Mouse (Mus musculus) liver, embryonic 14.5 days (tissue): Measurements from ENCODE around the gene Plk3. TPM values are rescaled to one million over a fixed set of nuclear protein-coding genes. Genes with fewer than 3 reads are reported as not detected.

Source experiments
- ATAC-seq: fragments of 200-750 bp; cut with Nextera tagmentation; 2 replicates; pipeline ENCODE4 v1.8.0; 2017; ENCODE audit warnings: moderate number of reproducible peaks, mild to moderate bottlenecking, moderate library complexity; ENCODE audit not compliant: insufficient read depth
- DNase-seq, 3 experiments: peaks; one replicate each; pipeline ENCODE4 v3.0.0-alpha.2; 2012 to 2013; ENCODE audit warnings: low read depth in 3 of 3, low spot score in 3 of 3
- H3K27ac ChIP-seq: fragments of 300-500 bp; sonication (generic); 2 replicates; pipeline ENCODE4 v1.5.1; 2014; ENCODE audit warnings: moderate library complexity, mild to moderate bottlenecking, control low read depth, inconsistent platforms
- H3K27me3 ChIP-seq: fragments of 300-500 bp; sonication (generic); 2 replicates; pipeline ENCODE4 v1.6.1; 2014; ENCODE audit warnings: mild to moderate bottlenecking, low read length, moderate library complexity; ENCODE audit not compliant: control insufficient read depth, insufficient read depth
- H3K36me3 ChIP-seq: fragments of 300-500 bp; sonication (generic); replicated peaks from 2 replicates; pipeline ENCODE4 v1.6.1; 2014; ENCODE audit warnings: low read depth; ENCODE audit not compliant: control insufficient read depth, insufficient read depth
- H3K4me1 ChIP-seq, 2 experiments: fragments of 200-500 bp in 1 of 2; fragments of 300-500 bp in 1 of 2; sonication (generic) in 1 of 2; replicated peaks; 2 replicates each; pipeline ENCODE4 v1.6.1; 2012 to 2014; ENCODE audit warnings: antibody characterized with exemption in 1 of 2, inconsistent platforms in 1 of 2, low read length in 1 of 2; ENCODE audit not compliant: control insufficient read depth in 2 of 2, insufficient read depth in 2 of 2
- H3K4me2 ChIP-seq: fragments of 300-500 bp; sonication (generic); 2 replicates; pipeline ENCODE4 v1.6.1; 2014; ENCODE audit warnings: low read depth, mild to moderate bottlenecking, control low read depth, moderate library complexity
- H3K4me3 ChIP-seq, 2 experiments: fragments of 200-500 bp in 1 of 2; fragments of 300-500 bp in 1 of 2; sonication (generic) in 1 of 2; 2 replicates each; pipeline ENCODE4 v1.5.1; 2012 to 2014; ENCODE audit warnings: low read depth in 2 of 2, low read length in 2 of 2, mild to moderate bottlenecking in 2 of 2, control low read depth in 1 of 2, inconsistent platforms in 1 of 2, moderate library complexity in 1 of 2; ENCODE audit not compliant: insufficient read depth in 1 of 2
- H3K9ac ChIP-seq: fragments of 300-500 bp; sonication (generic); replicated peaks from 2 replicates; pipeline ENCODE4 v1.6.1; 2014; ENCODE audit warnings: mild to moderate bottlenecking, control low read depth, moderate library complexity
- H3K9me3 ChIP-seq: fragments of 300-500 bp; sonication (generic); 2 replicates; pipeline ENCODE4 v1.6.1; 2016; ENCODE audit warnings: low read length, mixed read lengths; ENCODE audit not compliant: control insufficient read depth
- CTCF ChIP-seq: IDR thresholded peaks from 2 replicates; pipeline ENCODE4 v1.5.1; 2016; ENCODE audit warnings: antibody characterized with exemption, low read depth, control low read depth
- EP300 ChIP-seq: IDR thresholded peaks from 2 replicates; pipeline ENCODE4 v1.6.1; 2016; ENCODE audit warnings: antibody characterized with exemption, low read depth
- WGBS: fragments of 180-500 bp; shearing (Covaris S2); extraction: QIAGEN DNeasy Blood & Tissue Kit; methylation state at CpG from one replicate; pipeline ENCODE4 v1.1.7; 2014; ENCODE audit not compliant: insufficient replicate concordance; 5-methylcytosine and 5-hydroxymethylcytosine counted together
- polyA plus RNA-seq, 2 experiments: library from polyadenylated mRNA; depleted of rRNA in 1 of 2; stranded (reverse) in 1 of 2; unstranded in 1 of 2; fragments of >200 nt; fragmentation: Nextera tagmentation in 1 of 2; extraction: Ambion mirVana in 1 of 2; gene quantifications; 2 replicates each; pipeline versions ENCODE4 v1.2.1 to v1.2.3; 2012 to 2014

Gene Plk3
- polyA plus RNA-seq, 2 experiments: 1.1 to 1.7 TPM

DNA sequence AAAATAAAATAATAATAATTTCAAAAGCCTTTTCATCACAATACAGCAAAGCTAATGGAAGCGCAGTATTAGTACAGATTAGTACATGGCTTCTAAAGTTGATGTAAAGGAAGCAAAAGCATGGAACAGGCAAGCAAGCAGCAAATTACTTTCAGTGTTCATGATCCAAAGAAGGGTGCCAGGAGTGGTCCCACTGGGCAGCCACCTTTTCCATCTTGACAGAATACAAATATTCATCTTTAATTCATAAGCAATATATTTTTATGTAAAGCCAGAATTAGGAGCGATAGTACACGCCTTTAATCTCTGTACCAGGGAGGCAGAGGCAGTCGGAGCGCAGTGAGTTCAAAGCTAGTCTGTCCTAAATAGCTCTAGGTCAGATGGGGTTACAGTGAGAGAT, 14.1 kb downstream of the Plk3 start:
- ATAC-seq: no peak
- Histone ChIP-seq H3K4me2 (peak overlapping the region; percentile 99), H3K36me3 (no peaks in the 10 kb centered on the region), H3K4me1 (peaks cover 8 to 14% of the 10 kb centered on the region in 2 experiments), H3K27ac (no peak overlapping the region), H3K9me3 (no peaks in the 10 kb centered on the region), H3K9ac (peak overlapping the region; percentile 21), H3K4me3 (peak overlapping the region; percentile 81 to 89), H3K27me3 (no peaks in the 10 kb centered on the region)
- TF ChIP-seq EP300: no peak
- TF ChIP-seq CTCF: no peak
- no peak for DNase-seq
- 70% methylated on average over 5 of the region's 5 CpGs for WGBS

DNA sequence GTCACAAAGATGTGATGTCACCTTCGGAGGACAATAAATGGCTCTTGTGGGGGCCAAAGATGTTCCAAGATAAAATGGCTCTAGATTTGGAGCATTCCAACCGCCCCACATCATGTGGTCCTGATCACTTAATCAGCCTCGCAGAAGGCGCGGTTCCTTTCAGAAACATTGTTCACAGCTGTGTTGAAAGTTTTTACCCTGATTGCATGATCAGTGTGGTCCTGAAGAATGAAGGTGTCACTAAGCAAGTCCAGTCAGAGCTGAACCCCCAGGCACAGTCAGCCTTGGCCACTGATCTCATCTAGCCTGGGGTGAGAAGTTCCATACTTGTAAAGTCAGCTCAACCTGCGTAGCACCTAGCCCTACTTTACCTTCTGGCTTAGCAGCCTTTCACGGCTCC, 15.8 kb downstream of the Plk3 start:
- H3K4me1 ChIP-seq: peaks cover 6% of the 10 kb centered on the region in 2 experiments; a peak in 3 of 4 replicates
- no peak for TF ChIP-seq CTCF
- TF ChIP-seq EP300: no peak
- no peak overlapping the region for H3K4me3 ChIP-seq
- H3K9me3 ChIP-seq: no peaks in the 10 kb centered on the region
- H3K9ac ChIP-seq: no peak overlapping the region
- H3K36me3 ChIP-seq: no peaks in the 10 kb centered on the region
- ATAC-seq (no peak), DNase-seq (no peak)
- H3K4me2 ChIP-seq: no peak overlapping the region
- 77% methylated on average over 7 of the region's 7 CpGs for WGBS
- no peaks in the 10 kb centered on the region for H3K27me3 ChIP-seq
- H3K27ac ChIP-seq: no peak overlapping the region

- ATAC-seq (no peak), DNase-seq (no peak)
- WGBS: 81% methylated on average over 5 of the region's 5 CpGs
- no peak for TF ChIP-seq EP300
- no peak for TF ChIP-seq CTCF
- no peaks in the 10 kb centered on the region for H3K36me3 ChIP-seq
- H3K9ac ChIP-seq: no peak overlapping the region
- H3K4me2 ChIP-seq: no peak overlapping the region
- peaks cover 6% of the 10 kb centered on the region in 2 experiments; a peak in 3 of 4 replicates for H3K4me1 ChIP-seq
- no peak overlapping the region for H3K4me3 ChIP-seq
- no peaks in the 10 kb centered on the region for H3K27me3 ChIP-seq
- H3K27ac ChIP-seq: no peak overlapping the region
- H3K9me3 ChIP-seq: no peaks in the 10 kb centered on the region
Observed at GRCm38 (mm10) chr4:117115592-117115991, 18.2 kb downstream of the Plk3 start.

DNA sequence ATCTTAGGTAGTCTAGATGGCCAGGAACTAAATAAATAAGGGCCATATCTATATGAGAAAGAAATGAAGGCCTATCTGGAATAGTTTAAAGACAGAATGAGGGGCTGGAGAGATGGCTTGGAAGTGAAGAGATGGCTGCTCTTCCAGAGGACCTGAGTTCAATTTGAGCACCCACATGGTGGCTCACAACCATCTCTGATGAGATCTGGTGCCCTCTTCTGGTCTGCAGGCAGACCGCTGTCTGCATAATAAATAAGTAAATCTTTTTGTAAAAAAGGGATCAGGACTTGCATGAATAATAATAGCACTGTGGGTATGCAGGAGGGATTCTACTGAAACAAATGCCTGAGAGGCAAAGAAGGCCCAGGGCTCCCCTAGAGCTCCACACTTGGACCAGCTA, 20.5 kb downstream of the Plk3 start:
- no peak for ATAC-seq

GRCm38 (mm10) chr4:117110985-117111384, 22.8 kb downstream of the Plk3 start:
- Histone ChIP-seq H3K27ac (no peak overlapping the region), H3K4me2 (no peak overlapping the region), H3K4me3 (no peak overlapping the region), H3K27me3 (no peaks in the 10 kb centered on the region), H3K9me3 (no peaks in the 10 kb centered on the region), H3K36me3 (no peaks in the 10 kb centered on the region), H3K9ac (no peak overlapping the region), H3K4me1 (no peaks in the 10 kb centered on the region)
- ATAC-seq: no peak
- TF ChIP-seq CTCF: no peak
- no peak for TF ChIP-seq EP300
- 71% methylated on average over 11 of the region's 11 CpGs for WGBS
- no peak for DNase-seq

More for the DNA sequence above, 20.5 kb downstream of the Plk3 start:
- Histone ChIP-seq H3K27me3 (no peaks in the 10 kb centered on the region), H3K9me3 (no peaks in the 10 kb centered on the region), H3K4me2 (no peak overlapping the region), H3K4me1 (no peaks in the 10 kb centered on the region), H3K36me3 (no peaks in the 10 kb centered on the region), H3K27ac (no peak overlapping the region), H3K4me3 (no peak overlapping the region), H3K9ac (no peak overlapping the region)
- DNase-seq: no peak
- TF ChIP-seq CTCF (peak; percentile 36; the same call in 1 of the 2 replicates), EP300 (no peak)
- WGBS: 90% methylated on average over 1 of the region's 1 CpGs
